Mouse (Mus musculus): ENCODE data around the gene Crabp2. TPM values are rescaled to one million over a fixed set of nuclear protein-coding genes. Genes with fewer than 3 reads are reported as not detected.

Gene Crabp2
- polyA plus RNA-seq, 1 experiment from 2014 or later = 67.1 TPM

Other genes with a start within 250 kb of the Crabp2 start
- gene Lrrc71, start 200.0 kb upstream of the Crabp2 start, polyA plus RNA-seq (2015; fragmentation: Nextera tagmentation; extraction: Ambion mirVana) = 0.35 and 0.58 TPM in 2 replicates
- 0.53 and 0.88 TPM in 2 replicates for gene Ntrk1, start 153.5 kb upstream of the Crabp2 start, polyA plus RNA-seq (2015; fragmentation: Nextera tagmentation; extraction: Ambion mirVana)
- 0.33 and 0.43 TPM in 2 replicates for gene Insrr, start 151.7 kb upstream of the Crabp2 start, polyA plus RNA-seq (2015; fragmentation: Nextera tagmentation; extraction: Ambion mirVana)
- gene Pear1, start 124.4 kb upstream of the Crabp2 start, polyA plus RNA-seq (2015; fragmentation: Nextera tagmentation; extraction: Ambion mirVana) = 4.7 and 4.8 TPM in 2 replicates
- not detected in 2 replicates for gene Sh2d2a, start 101.9 kb upstream of the Crabp2 start, polyA plus RNA-seq (2015; fragmentation: Nextera tagmentation; extraction: Ambion mirVana)
- gene Prcc, start 63.1 kb upstream of the Crabp2 start, polyA plus RNA-seq (2015; fragmentation: Nextera tagmentation; extraction: Ambion mirVana) = 14.5 TPM in 2 replicates
- 106 and 147 TPM in 2 replicates for gene Hdgf, start 42.3 kb upstream of the Crabp2 start, polyA plus RNA-seq (2015; fragmentation: Nextera tagmentation; extraction: Ambion mirVana)
- gene Mrpl24, start 29.2 kb upstream of the Crabp2 start, polyA plus RNA-seq (2015; fragmentation: Nextera tagmentation; extraction: Ambion mirVana) = 70.2 and 77.2 TPM in 2 replicates
- gene Isg20l2, start 18.4 kb upstream of the Crabp2 start, polyA plus RNA-seq (2015; fragmentation: Nextera tagmentation; extraction: Ambion mirVana) = 61.8 and 63.0 TPM in 2 replicates
- 20.7 and 22.7 TPM in 2 replicates for gene Rrnad1, start 17.9 kb upstream of the Crabp2 start, polyA plus RNA-seq (2015; fragmentation: Nextera tagmentation; extraction: Ambion mirVana)
- 76.3 and 79.9 TPM in 2 replicates for gene Nes, start 22.4 kb downstream of the Crabp2 start, polyA plus RNA-seq (2015; fragmentation: Nextera tagmentation; extraction: Ambion mirVana)
- gene Bcan, start 51.6 kb downstream of the Crabp2 start, polyA plus RNA-seq (2015; fragmentation: Nextera tagmentation; extraction: Ambion mirVana) = 9.5 and 9.6 TPM in 2 replicates
- 0.11 and 0.36 TPM in 2 replicates for gene Hapln2, start 78.9 kb downstream of the Crabp2 start, polyA plus RNA-seq (2015; fragmentation: Nextera tagmentation; extraction: Ambion mirVana)
- 29.7 and 30.7 TPM in 2 replicates for gene Gpatch4, start 94.4 kb downstream of the Crabp2 start, polyA plus RNA-seq (2015; fragmentation: Nextera tagmentation; extraction: Ambion mirVana)
- 154 and 157 TPM in 2 replicates for gene Naxe, start 109.8 kb downstream of the Crabp2 start, polyA plus RNA-seq (2015; fragmentation: Nextera tagmentation; extraction: Ambion mirVana)
- not detected in 2 replicates for gene Ttc24, start 129.6 kb downstream of the Crabp2 start, polyA plus RNA-seq (2015; fragmentation: Nextera tagmentation; extraction: Ambion mirVana)
- 13.8 and 15.3 TPM in 2 replicates for gene Iqgap3, start 133.3 kb downstream of the Crabp2 start, polyA plus RNA-seq (2015; fragmentation: Nextera tagmentation; extraction: Ambion mirVana)
- 15.0 and 16.5 TPM in 2 replicates for gene Mef2d, start 193.7 kb downstream of the Crabp2 start, polyA plus RNA-seq (2015; fragmentation: Nextera tagmentation; extraction: Ambion mirVana)